Mouse (Mus musculus): ENCODE measurements around the gene Sell.

- TF ChIP-seq POLR2A (IDR thresholded peaks at IDR 0.05; ENCODE audit: low read depth, low read length) (no peak), CTCF (conservative IDR thresholded peaks at IDR 0.05; ENCODE audit: insufficient read depth, insufficient read length, low read depth, low read length) (no peak)
Measured at GRCm38 (mm10) chr1:164132609-164133008, 70.8 kb downstream of the Sell start.

Measured in kidney, adult 2 months (tissue).